Mouse (Mus musculus): ENCODE results near the gene H2afj. TPM values are rescaled to one million over a fixed set of nuclear protein-coding genes. Genes with fewer than 3 reads are reported as not detected.

Gene H2afj
- polyA plus RNA-seq, 1 experiment = 31.3 TPM

DNA sequence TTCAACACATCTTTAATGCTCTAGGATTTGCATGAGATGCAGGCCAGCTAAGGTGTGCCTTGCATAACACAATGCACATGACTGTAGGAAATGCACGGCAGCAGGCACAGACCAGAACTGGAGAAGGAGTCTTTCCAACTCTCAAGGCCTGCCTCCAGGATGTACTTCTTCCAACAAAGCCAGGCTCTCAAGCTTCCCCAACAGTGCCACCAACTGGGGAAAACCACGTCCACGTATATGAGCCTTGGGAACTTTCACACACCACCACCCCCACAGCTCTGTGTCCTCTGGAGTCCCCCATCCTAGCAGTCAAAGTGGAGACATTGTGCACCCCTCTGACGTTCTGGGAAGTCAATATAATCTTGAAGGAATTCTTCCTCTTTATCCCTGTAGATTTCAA lies 5.1 kb downstream of the H2afj start:
- H3K4me1 ChIP-seq (ENCODE audit: control insufficient read depth, insufficient read depth, low read length) = no peaks in the 10 kb centered on the region; the same call in none of the 2 replicates
- TF ChIP-seq POLR2A (IDR thresholded peaks at IDR 0.05; ENCODE audit: low read depth, low read length) (peak; percentile 21; the same call in 1 of the 2 replicates), CTCF (IDR thresholded peaks at IDR 0.05; ENCODE audit: borderline replicate concordance, insufficient read depth, low read length) (no peak)
- no peak overlapping the region for H3K4me3 ChIP-seq (ENCODE audit: insufficient read depth, low read length)
- H3K27ac ChIP-seq (ENCODE audit: insufficient read depth, low read length) = no peak overlapping the region

- no peak for TF ChIP-seq POLR2A (IDR thresholded peaks at IDR 0.05; ENCODE audit: low read depth, low read length)
- TF ChIP-seq CTCF (IDR thresholded peaks at IDR 0.05; ENCODE audit: borderline replicate concordance, insufficient read depth, low read length) = no peak
- no peak overlapping the region for H3K4me3 ChIP-seq (ENCODE audit: insufficient read depth, low read length)
- no peak overlapping the region for H3K27ac ChIP-seq (ENCODE audit: insufficient read depth, low read length)
- no peaks in the 10 kb centered on the region; the same call in 1 of the 2 replicates for H3K4me1 ChIP-seq (ENCODE audit: control insufficient read depth, insufficient read depth, low read length)
Observed at GRCm38 (mm10) chr6:136815381-136815780, 7.3 kb downstream of the H2afj start.

- TF ChIP-seq CTCF (IDR thresholded peaks at IDR 0.05; ENCODE audit: borderline replicate concordance, insufficient read depth, low read length) (no peak), POLR2A (IDR thresholded peaks at IDR 0.05; ENCODE audit: low read depth, low read length) (no peak)
- H3K4me1 ChIP-seq (ENCODE audit: control insufficient read depth, insufficient read depth, low read length) = no peaks in the 10 kb centered on the region; the same call in 1 of the 2 replicates
- no peak overlapping the region for H3K4me3 ChIP-seq (ENCODE audit: insufficient read depth, low read length)
- no peak overlapping the region for H3K27ac ChIP-seq (ENCODE audit: insufficient read depth, low read length)
Observed at GRCm38 (mm10) chr6:136816826-136817225, 8.8 kb downstream of the H2afj start.

DNA sequence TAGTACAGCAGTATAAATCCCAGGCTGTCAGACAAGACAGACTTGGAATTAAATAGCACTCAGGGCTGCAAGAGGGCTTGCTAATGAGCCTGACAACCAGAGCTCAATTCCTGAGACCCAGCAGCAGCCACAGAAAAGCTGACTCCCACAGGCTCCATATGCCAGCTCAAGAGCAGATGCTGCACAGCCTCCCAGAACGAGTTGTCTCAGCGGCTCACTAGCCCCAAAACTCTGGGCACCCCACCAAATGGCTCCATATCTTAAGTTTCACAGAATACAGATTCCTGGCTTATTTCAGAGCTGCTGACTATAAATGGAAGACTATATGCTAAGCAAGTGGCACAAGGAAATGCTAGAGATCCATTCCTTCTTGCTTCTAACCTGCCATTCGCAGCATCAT lies 9.5 kb downstream of the H2afj start:
- TF ChIP-seq CTCF (IDR thresholded peaks at IDR 0.05; ENCODE audit: borderline replicate concordance, insufficient read depth, low read length) (no peak), POLR2A (IDR thresholded peaks at IDR 0.05; ENCODE audit: low read depth, low read length) (no peak)
- H3K4me3 ChIP-seq (ENCODE audit: insufficient read depth, low read length) = no peak overlapping the region
- H3K4me1 ChIP-seq (ENCODE audit: control insufficient read depth, insufficient read depth, low read length) = no peaks in the 10 kb centered on the region; the same call in 1 of the 2 replicates
- H3K27ac ChIP-seq (ENCODE audit: insufficient read depth, low read length) = no peak overlapping the region

DNA sequence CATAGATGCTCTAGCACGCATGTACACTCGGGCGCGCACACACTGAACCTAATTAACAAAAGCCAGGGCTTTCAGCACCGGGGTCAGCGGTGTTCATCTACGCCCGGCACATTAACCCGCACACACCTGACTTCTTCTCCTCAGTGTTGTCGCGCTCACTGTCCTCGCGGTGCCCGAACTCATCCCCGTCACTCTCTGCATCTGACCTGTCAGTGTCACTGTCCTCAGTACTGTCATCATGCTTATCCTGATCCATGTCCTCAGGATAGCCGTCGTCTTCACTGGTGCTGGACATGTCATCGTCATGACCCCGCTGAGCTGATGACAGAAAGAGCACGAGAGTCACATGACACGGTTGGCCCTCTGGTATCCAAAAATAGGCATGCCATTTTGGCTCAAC lies 12.3 kb downstream of the H2afj start:
- H3K27ac ChIP-seq (ENCODE audit: insufficient read depth, low read length) = no peak overlapping the region
- no peaks in the 10 kb centered on the region for H3K4me1 ChIP-seq (ENCODE audit: control insufficient read depth, insufficient read depth, low read length)
- H3K4me3 ChIP-seq (ENCODE audit: insufficient read depth, low read length) = no peak overlapping the region
- TF ChIP-seq CTCF (IDR thresholded peaks at IDR 0.05; ENCODE audit: borderline replicate concordance, insufficient read depth, low read length) (no peak), POLR2A (IDR thresholded peaks at IDR 0.05; ENCODE audit: low read depth, low read length) (no peak)

GRCm38 (mm10) chr6:136821086-136821485 lies 13.0 kb downstream of the H2afj start:
- Histone ChIP-seq H3K27ac (ENCODE audit: insufficient read depth, low read length) (no peak overlapping the region), H3K4me3 (ENCODE audit: insufficient read depth, low read length) (no peak overlapping the region)

GRCm38 (mm10) chr6:136824987-136825386 lies 16.9 kb downstream of the H2afj start:
- Histone ChIP-seq H3K27ac (ENCODE audit: insufficient read depth, low read length) (no peak overlapping the region), H3K4me1 (ENCODE audit: control insufficient read depth, insufficient read depth, low read length) (no peaks in the 10 kb centered on the region), H3K4me3 (ENCODE audit: insufficient read depth, low read length) (no peak overlapping the region)
- TF ChIP-seq CTCF (IDR thresholded peaks at IDR 0.05; ENCODE audit: borderline replicate concordance, insufficient read depth, low read length) (no peak), POLR2A (IDR thresholded peaks at IDR 0.05; ENCODE audit: low read depth, low read length) (no peak)

More at GRCm38 (mm10) chr6:136821086-136821485, 13.0 kb downstream of the H2afj start:
- H3K4me1 ChIP-seq (ENCODE audit: control insufficient read depth, insufficient read depth, low read length) = no peaks in the 10 kb centered on the region
- TF ChIP-seq POLR2A (IDR thresholded peaks at IDR 0.05; ENCODE audit: low read depth, low read length) (no peak), CTCF (IDR thresholded peaks at IDR 0.05; ENCODE audit: borderline replicate concordance, insufficient read depth, low read length) (no peak)

DNA sequence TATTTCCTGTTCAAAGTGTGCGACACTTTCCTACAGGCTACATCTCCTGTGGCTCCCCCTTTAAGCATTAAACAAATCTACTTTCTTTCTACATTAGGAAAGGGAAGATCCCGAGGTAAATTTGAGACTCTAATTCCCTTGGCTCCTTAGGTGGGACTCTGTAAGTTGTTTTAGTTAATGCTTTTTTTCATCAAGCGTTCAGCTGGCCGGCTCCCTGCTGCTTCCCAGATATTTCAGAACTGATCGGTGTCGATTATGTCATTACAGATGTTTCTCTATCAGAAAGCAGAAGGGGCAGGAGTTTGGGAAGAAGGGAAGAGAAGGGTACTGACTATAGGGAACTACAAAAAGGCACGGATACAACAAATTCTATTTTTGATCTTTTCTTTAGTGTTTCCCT lies 19.1 kb downstream of the H2afj start:
- peak overlapping the region; percentile 88 for H3K4me3 ChIP-seq (ENCODE audit: insufficient read depth, low read length)
- TF ChIP-seq CTCF (IDR thresholded peaks at IDR 0.05; ENCODE audit: borderline replicate concordance, insufficient read depth, low read length) (no peak), POLR2A (IDR thresholded peaks at IDR 0.05; ENCODE audit: low read depth, low read length) (no peak)
- H3K27ac ChIP-seq (ENCODE audit: insufficient read depth, low read length) = no peak overlapping the region
- H3K4me1 ChIP-seq (ENCODE audit: control insufficient read depth, insufficient read depth, low read length) = no peaks in the 10 kb centered on the region

DNA sequence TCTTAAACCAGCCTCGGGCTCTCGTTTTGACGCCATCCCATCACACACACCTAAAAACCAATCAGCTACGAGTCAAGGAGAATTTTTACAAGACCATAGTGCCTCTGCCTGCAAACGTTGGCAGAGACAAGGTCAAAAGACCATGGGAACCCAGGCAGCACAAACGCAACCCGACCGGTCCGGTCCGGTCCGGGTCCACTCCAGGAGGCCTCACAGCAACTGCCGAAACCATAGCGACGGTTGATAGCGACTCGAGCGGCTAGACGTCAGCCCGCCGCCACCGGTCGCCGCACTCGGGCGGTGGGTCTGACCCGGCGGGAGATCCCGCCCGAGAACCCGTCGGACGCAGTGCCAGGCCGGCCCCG lies 19.5 kb downstream of the H2afj start, which contains the start of gene BC049715:
Gene BC049715, plus strand, starts transcription at position 111 of the 365 bp plus-strand sequence.
- Histone ChIP-seq H3K27ac (ENCODE audit: insufficient read depth, low read length) (peak within 1 kb of the TSS; percentile 60; the same call in 1 of the 2 replicates), H3K4me3 (ENCODE audit: insufficient read depth, low read length) (peak within 1 kb of the TSS; percentile 88)
- TF ChIP-seq POLR2A (IDR thresholded peaks at IDR 0.05; ENCODE audit: low read depth, low read length) = no peak
- no peak for TF ChIP-seq CTCF (IDR thresholded peaks at IDR 0.05; ENCODE audit: borderline replicate concordance, insufficient read depth, low read length)

DNA sequence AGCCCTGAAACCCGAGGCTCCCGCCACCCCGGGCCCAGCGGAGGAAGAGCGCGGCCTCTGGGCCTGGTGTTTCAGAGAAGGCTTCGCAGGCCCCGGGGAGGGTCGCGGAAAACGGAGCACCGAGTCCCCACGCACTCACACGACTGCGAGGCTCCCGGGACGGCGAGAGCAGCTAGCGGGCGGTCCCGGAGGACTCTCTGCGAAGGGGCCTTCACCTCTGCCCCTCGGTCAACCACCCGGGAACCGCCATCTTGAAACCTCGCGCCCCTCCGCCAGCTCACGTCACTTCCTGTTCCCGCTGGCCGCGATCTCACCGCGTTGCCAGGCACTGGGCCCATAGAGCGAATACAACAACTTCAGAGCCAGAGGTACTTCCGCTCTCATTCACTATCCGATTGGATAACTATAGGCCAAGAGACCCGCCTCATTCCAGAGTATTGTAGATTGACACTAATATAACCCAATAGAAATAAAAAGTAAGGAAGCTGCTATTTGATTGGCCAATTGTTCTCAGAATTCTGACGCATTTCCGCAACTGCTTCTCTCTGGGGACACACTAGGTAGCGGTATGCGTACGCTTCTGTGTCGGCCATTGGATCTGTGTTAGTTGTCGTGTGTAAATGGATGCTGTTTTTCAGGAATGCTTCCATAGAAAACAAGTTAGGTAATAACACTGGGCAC lies 20.0 kb downstream of the H2afj start, which contains the start of gene Wbp11:
Gene Wbp11, minus strand, starts transcription at position 353 of the 681 bp plus-strand sequence.
- TF ChIP-seq POLR2A (IDR thresholded peaks at IDR 0.05; ENCODE audit: low read depth, low read length) (peak; percentile 95), CTCF (IDR thresholded peaks at IDR 0.05; ENCODE audit: borderline replicate concordance, insufficient read depth, low read length) (no peak)
- peak within 1 kb of the TSS; percentile 60; the same call in 1 of the 2 replicates for H3K27ac ChIP-seq (ENCODE audit: insufficient read depth, low read length)
- no peaks in the 10 kb centered on the region for H3K4me1 ChIP-seq (ENCODE audit: control insufficient read depth, insufficient read depth, low read length)
- peak within 1 kb of the TSS; percentile 88 for H3K4me3 ChIP-seq (ENCODE audit: insufficient read depth, low read length)

More for the DNA sequence above, 19.5 kb downstream of the H2afj start, which contains the start of gene BC049715:
- no peaks in the 10 kb centered on the region for H3K4me1 ChIP-seq (ENCODE audit: control insufficient read depth, insufficient read depth, low read length)
